Mouse (Mus musculus): Measurements from ENCODE around the gene Dazap2.

DNA sequence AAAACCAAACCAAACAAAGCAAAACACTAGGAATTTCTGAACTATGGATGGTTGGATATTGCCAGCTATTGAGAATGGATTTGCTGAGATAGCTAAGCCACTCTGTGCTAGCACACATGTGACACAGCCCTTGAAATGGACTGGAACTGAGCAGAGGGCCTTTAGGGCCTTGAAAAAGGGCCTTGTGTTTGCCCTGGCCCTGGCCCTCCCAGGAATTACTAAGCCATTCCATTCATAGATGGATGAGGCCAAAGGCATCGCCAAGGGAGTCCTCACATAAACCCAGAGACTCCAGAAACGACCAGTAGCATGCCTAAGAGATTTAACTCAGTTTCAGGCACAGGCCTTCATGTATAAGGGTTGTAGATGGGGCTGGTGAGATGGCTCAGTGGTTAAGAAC is 48.6 kb upstream of the Dazap2 start:
- no peak for TF ChIP-seq CTCF (IDR thresholded peaks at IDR 0.05 in 2 of 3, conservative IDR thresholded peaks at IDR 0.05 in 1 of 3; ENCODE audit: control insufficient read depth in 1 of 3, insufficient read depth in 1 of 3, low read depth in 2 of 3, low read length in 3 of 3, poor library complexity in 1 of 3, severe bottlenecking in 1 of 3)
- no peak for TF ChIP-seq E2F4 (IDR thresholded peaks at IDR 0.05; ENCODE audit: borderline replicate concordance, low read depth, low read length)
- no peak for TF ChIP-seq ZKSCAN1 (IDR thresholded peaks at IDR 0.05; ENCODE audit: low read depth, low read length)
- TF ChIP-seq ELF1 (IDR thresholded peaks at IDR 0.05; ENCODE audit: low read depth, low read length), result no peak
- no peak for TF ChIP-seq EP300 (IDR thresholded peaks at IDR 0.05; ENCODE audit: low read depth in 1 of 2, low read length in 2 of 2)
- TF ChIP-seq MAX (IDR thresholded peaks at IDR 0.05; ENCODE audit: low read length), result no peak
- TF ChIP-seq USF1 (IDR thresholded peaks at IDR 0.05; ENCODE audit: low read depth, low read length), result no peak
- TF ChIP-seq POLR2A (IDR thresholded peaks at IDR 0.05; ENCODE audit: control insufficient read depth in 1 of 2, insufficient read depth in 1 of 2, low read depth in 1 of 2, low read length in 2 of 2, poor library complexity in 1 of 2), result no peak
- TF ChIP-seq USF2 (IDR thresholded peaks at IDR 0.05; ENCODE audit: borderline replicate concordance in 1 of 2, insufficient read depth in 1 of 2, low read depth in 1 of 2, low read length in 2 of 2), result no peak
- TF ChIP-seq MAFK (IDR thresholded peaks at IDR 0.05; ENCODE audit: borderline replicate concordance, low read depth, low read length), result no peak
- TF ChIP-seq GATA1 (IDR thresholded peaks at IDR 0.05; ENCODE audit: low read depth, low read length), result no peak
- TF ChIP-seq RCOR1 (IDR thresholded peaks at IDR 0.05; ENCODE audit: low read depth, low read length), result no peak

Measured in MEL (cell line).